Mouse (Mus musculus) ES-Bruce4 (cell line): ENCODE measurements around the gene Capzb.

Experiments
- CTCF ChIP-seq: IDR thresholded peaks from one replicate; pipeline ENCODE4 v1.8.1; 2011; ENCODE audit warnings: low read depth, low read length
- POLR2A ChIP-seq: IDR thresholded peaks from one replicate; pipeline ENCODE4 v1.8.1; 2011; ENCODE audit warnings: low read length; ENCODE audit not compliant: insufficient read depth

- TF ChIP-seq CTCF (no peak), POLR2A (no peak)
These were observed 16.7 kb upstream of the Capzb start for GRCm38 (mm10) chr4:139176023-139176422.
